Mouse (Mus musculus): ENCODE results near the gene Rasl11a.
"Not testable (repeated sequence)": the region's sequence is repeated elsewhere in the genome, so short reads cannot be mapped to it uniquely, and the experiment has no call there.

Rasl11a gene

GRCm38 (mm10) chr5:146893478-146894182 lies 48.8 kb downstream of the Rasl11a start:
- no peak for DNase-seq

GRCm38 (mm10) chr5:146895667-146896066 lies 50.8 kb downstream of the Rasl11a start:
- not testable (repeated sequence) for DNase-seq

- DNase-seq, result no peak
These were observed 52.1 kb downstream of the Rasl11a start for GRCm38 (mm10) chr5:146896973-146897372.

Measured in layer of hippocampus, adult 9-11 months (tissue).